Mouse (Mus musculus) liver, postnatal 0 days (tissue): ENCODE measurements at regions not wholly inside any gene's neighbourhood (a gene's known extent, or its start where the extent isn't known, plus 50 kb on each side); places are given as distances from the start of the nearest gene placed in this dataset.

Experiments used
- ATAC-seq: fragments of 200-750 bp; cut with Nextera tagmentation; 2 replicates; pipeline ENCODE4 v1.8.0; 2017; ENCODE audit warnings: mild to moderate bottlenecking, moderate library complexity
- DNase-seq: peaks from one replicate; pipeline ENCODE4 v3.0.0-alpha.2; 2016
- H3K27ac ChIP-seq: fragments of 300-500 bp; sonication (generic); 2 replicates; pipeline ENCODE4 v1.5.1; 2014; ENCODE audit warnings: antibody characterized with exemption, moderate library complexity, mild to moderate bottlenecking, low read depth
- H3K27me3 ChIP-seq: fragments of 300-500 bp; sonication (generic); 2 replicates; pipeline ENCODE4 v1.6.1; 2014; ENCODE audit warnings: low read length, control low read depth, mixed read lengths; ENCODE audit not compliant: insufficient read depth
- H3K36me3 ChIP-seq: fragments of 300-500 bp; sonication (generic); replicated peaks from 2 replicates; pipeline ENCODE4 v1.6.1; 2014; ENCODE audit warnings: mild to moderate bottlenecking, control low read depth, low read length, moderate library complexity, mixed read lengths; ENCODE audit not compliant: insufficient read depth
- H3K4me1 ChIP-seq: fragments of 300-500 bp; sonication (generic); 2 replicates; pipeline ENCODE4 v1.6.1; 2014; ENCODE audit warnings: antibody characterized with exemption, mild to moderate bottlenecking, control low read depth; ENCODE audit not compliant: insufficient read depth
- H3K4me2 ChIP-seq: fragments of 300-500 bp; sonication (generic); 2 replicates; pipeline ENCODE4 v1.6.1; 2014; ENCODE audit warnings: low read depth, mild to moderate bottlenecking, low read length, moderate library complexity, mixed read lengths
- H3K4me3 ChIP-seq: fragments of 300-500 bp; sonication (generic); 2 replicates; pipeline ENCODE4 v1.5.1; 2014; ENCODE audit warnings: low read depth, low read length
- H3K9ac ChIP-seq: fragments of 300-500 bp; sonication (generic); replicated peaks from 2 replicates; pipeline ENCODE4 v1.6.1; 2014; ENCODE audit warnings: mild to moderate bottlenecking, moderate library complexity
- H3K9me3 ChIP-seq: fragments of 300-500 bp; sonication (generic); 2 replicates; pipeline ENCODE4 v1.6.1; 2016; ENCODE audit warnings: mild to moderate bottlenecking, control low read depth, low read length, mixed read lengths
- CTCF ChIP-seq: sonication (generic); IDR thresholded peaks from 2 replicates; pipeline ENCODE4 v1.5.1; 2016; ENCODE audit warnings: antibody characterized with exemption, low read depth
- EP300 ChIP-seq: IDR thresholded peaks from 2 replicates; pipeline ENCODE4 v1.6.1; 2016; ENCODE audit warnings: antibody characterized with exemption, low read depth, mild to moderate bottlenecking
- WGBS: fragments of 180-500 bp; shearing (Covaris S2); extraction: QIAGEN DNeasy Blood & Tissue Kit; methylation state at CpG from one replicate; pipeline ENCODE4 v1.1.7; 2014; ENCODE audit not compliant: insufficient replicate concordance; 5-methylcytosine and 5-hydroxymethylcytosine counted together

GRCm38 (mm10) chr17:45850174-45850573, 116.5 kb upstream of the 1600014C23Rik start:
- ATAC-seq (no peak), DNase-seq (no peak)
- Histone ChIP-seq H3K36me3 (no peaks in the 10 kb centered on the region), H3K4me1 (no peaks in the 10 kb centered on the region), H3K9me3 (peaks cover 5% of the 10 kb centered on the region), H3K27ac (no peak overlapping the region), H3K4me2 (no peak overlapping the region), H3K4me3 (no peak overlapping the region), H3K27me3 (0 out of 2 replicates have a peak, but pooled peaks cover 2% of the 10 kb centered on the region), H3K9ac (no peak overlapping the region)
- no peak for TF ChIP-seq CTCF
- TF ChIP-seq EP300 = no peak
- WGBS = 62% methylated on average over 5 of the region's 5 CpGs

GRCm38 (mm10) chr17:45848605-45849004, 115.0 kb upstream of the 1600014C23Rik start:
- ATAC-seq (no peak; the same call in 1 of the 2 replicates), DNase-seq (peak; percentile 35)
- H3K4me3 ChIP-seq = no peak overlapping the region
- peaks cover 5% of the 10 kb centered on the region for H3K9me3 ChIP-seq
- H3K9ac ChIP-seq = no peak overlapping the region
- 0 out of 2 replicates have a peak, but pooled peaks cover 2% of the 10 kb centered on the region for H3K27me3 ChIP-seq
- H3K27ac ChIP-seq = no peak overlapping the region
- no peaks in the 10 kb centered on the region for H3K36me3 ChIP-seq
- TF ChIP-seq EP300 = no peak
- peak; percentile 65 for TF ChIP-seq CTCF
- WGBS = 30% methylated on average over 8 of the region's 8 CpGs
- no peaks in the 10 kb centered on the region for H3K4me1 ChIP-seq
- no peak overlapping the region for H3K4me2 ChIP-seq

- no peak overlapping the region for H3K4me2 ChIP-seq
- 81% methylated on average over 14 of the region's 14 CpGs for WGBS
- no peak overlapping the region for H3K4me3 ChIP-seq
- H3K9me3 ChIP-seq = peaks cover 5% of the 10 kb centered on the region
- H3K4me1 ChIP-seq = no peaks in the 10 kb centered on the region
- H3K27ac ChIP-seq = no peak overlapping the region
- 0 out of 2 replicates have a peak, but pooled peaks cover 2% of the 10 kb centered on the region for H3K27me3 ChIP-seq
- ATAC-seq = no peak
- H3K9ac ChIP-seq = no peak overlapping the region
- TF ChIP-seq CTCF (no peak), EP300 (no peak)
- H3K36me3 ChIP-seq = no peaks in the 10 kb centered on the region
- no peak for DNase-seq
Measured at GRCm38 (mm10) chr17:45847701-45848378, 114.2 kb upstream of the 1600014C23Rik start.

GRCm38 (mm10) chr17:45845832-45846231, 112.2 kb upstream of the 1600014C23Rik start:
- H3K27me3 ChIP-seq = no peaks in the 10 kb centered on the region
- 83% methylated on average over 5 of the region's 5 CpGs for WGBS
- ATAC-seq (no peak), DNase-seq (no peak)
- H3K4me3 ChIP-seq = no peak overlapping the region
- no peak overlapping the region for H3K4me2 ChIP-seq
- no peaks in the 10 kb centered on the region for H3K36me3 ChIP-seq
- H3K4me1 ChIP-seq = no peaks in the 10 kb centered on the region
- no peak overlapping the region for H3K9ac ChIP-seq
- TF ChIP-seq CTCF (peak; percentile 52), EP300 (no peak)
- H3K27ac ChIP-seq = no peak overlapping the region
- peaks cover 5% of the 10 kb centered on the region for H3K9me3 ChIP-seq

GRCm38 (mm10) chr17:45836731-45837130, 103.1 kb upstream of the 1600014C23Rik start:
- DNase-seq (no peak), ATAC-seq (no peak)
- Histone ChIP-seq H3K36me3 (no peaks in the 10 kb centered on the region), H3K9me3 (no peaks in the 10 kb centered on the region), H3K27ac (no peak overlapping the region), H3K9ac (no peak overlapping the region), H3K4me3 (no peak overlapping the region), H3K27me3 (no peaks in the 10 kb centered on the region), H3K4me1 (no peaks in the 10 kb centered on the region), H3K4me2 (no peak overlapping the region)
- TF ChIP-seq EP300 = no peak
- 57% methylated on average over 7 of the region's 7 CpGs for WGBS

GRCm38 (mm10) chr17:45836253-45836652, 102.6 kb upstream of the 1600014C23Rik start:
- no peak for DNase-seq
- Histone ChIP-seq H3K27me3 (no peaks in the 10 kb centered on the region), H3K4me1 (no peaks in the 10 kb centered on the region), H3K9me3 (no peaks in the 10 kb centered on the region), H3K9ac (no peak overlapping the region), H3K4me3 (no peak overlapping the region), H3K4me2 (no peak overlapping the region), H3K27ac (no peak overlapping the region), H3K36me3 (no peaks in the 10 kb centered on the region)
- TF ChIP-seq CTCF (no peak), EP300 (no peak)
- ATAC-seq = no peak
- 66% methylated on average over 7 of the region's 7 CpGs for WGBS
